Mouse (Mus musculus) hindbrain, embryonic 15.5 days (tissue): ENCODE data around the gene Nid2. TPM values are rescaled to one million over a fixed set of nuclear protein-coding genes. Genes with fewer than 3 reads are reported as not detected.

Experiments used
- ATAC-seq: fragments of 200-750 bp; cut with Nextera tagmentation; 2 replicates; pipeline ENCODE4 v1.8.0; 2017; ENCODE audit warnings: low read depth, moderate number of reproducible peaks, moderate TSS enrichment; ENCODE audit not compliant: low FRiP score
- H3K27ac ChIP-seq: fragments of 300-500 bp; sonication (generic); replicated peaks from 2 replicates; pipeline ENCODE4 v1.5.1; 2015; ENCODE audit warnings: mild to moderate bottlenecking, inconsistent platforms
- H3K27me3 ChIP-seq: fragments of 300-500 bp; sonication (generic); 2 replicates; pipeline ENCODE4 v1.6.1; 2015; ENCODE audit warnings: control low read depth, inconsistent platforms
- H3K36me3 ChIP-seq: fragments of 300-500 bp; sonication (generic); 2 replicates; pipeline ENCODE4 v1.6.1; 2015; ENCODE audit warnings: control low read depth, inconsistent platforms
- H3K4me1 ChIP-seq: fragments of 300-500 bp; sonication (generic); replicated peaks from 2 replicates; pipeline ENCODE4 v1.6.1; 2015; ENCODE audit warnings: control low read depth, inconsistent platforms
- H3K4me2 ChIP-seq: fragments of 300-500 bp; sonication (generic); 2 replicates; pipeline ENCODE4 v1.6.1; 2015; ENCODE audit warnings: moderate library complexity, mild to moderate bottlenecking, inconsistent platforms
- H3K4me3 ChIP-seq: fragments of 300-500 bp; sonication (generic); 2 replicates; pipeline ENCODE4 v1.5.1; 2015; ENCODE audit warnings: mild to moderate bottlenecking, inconsistent platforms
- H3K9ac ChIP-seq: fragments of 300-500 bp; sonication (generic); 2 replicates; pipeline ENCODE4 v1.6.1; 2015; ENCODE audit warnings: inconsistent platforms
- H3K9me3 ChIP-seq: fragments of 300-500 bp; sonication (generic); 2 replicates; pipeline ENCODE4 v1.6.1; 2016; ENCODE audit warnings: control low read depth, inconsistent platforms
- WGBS: fragments of 180-500 bp; shearing (Covaris S2); methylation state at CpG from one replicate; pipeline ENCODE4 v1.1.7; 2015; 5-methylcytosine and 5-hydroxymethylcytosine counted together
- polyA plus RNA-seq: library from polyadenylated mRNA; unstranded; fragments of >200 nt; fragmentation: Nextera tagmentation; extraction: Ambion mirVana; gene quantifications from 2 replicates; pipeline ENCODE4 v1.2.1, GENCODE M21; 2015

Gene Nid2
- polyA plus RNA-seq, 1 experiment from 2014 or later = 45.7 TPM

- peaks cover 4% of the 10 kb centered on the region; the same call in 1 of the 2 replicates for H3K4me1 ChIP-seq
- no peaks in the 10 kb centered on the region for H3K9me3 ChIP-seq
- no peak overlapping the region for H3K4me3 ChIP-seq
- no peak overlapping the region for H3K9ac ChIP-seq
- no peaks in the 10 kb centered on the region for H3K36me3 ChIP-seq
- no peak for ATAC-seq
- H3K4me2 ChIP-seq = no peak overlapping the region
- no peak overlapping the region for H3K27ac ChIP-seq
- whole genome bisulfite sequencing = 93% methylated on average over 6 of the region's 6 CpGs
- no peaks in the 10 kb centered on the region for H3K27me3 ChIP-seq
Measured at GRCm38 (mm10) chr14:19768648-19769047, 17.6 kb downstream of the Nid2 start.

GRCm38 (mm10) chr14:19769441-19770200 lies 18.6 kb downstream of the Nid2 start:
- Histone ChIP-seq H3K4me1 (no peaks in the 10 kb centered on the region), H3K4me3 (no peak overlapping the region), H3K27me3 (no peaks in the 10 kb centered on the region), H3K4me2 (no peak overlapping the region), H3K9me3 (no peaks in the 10 kb centered on the region), H3K9ac (no peak overlapping the region), H3K36me3 (no peaks in the 10 kb centered on the region), H3K27ac (no peak overlapping the region)
- 42% methylated on average over 6 of the region's 6 CpGs for WGBS
- no peak for ATAC-seq

GRCm38 (mm10) chr14:19771173-19771572 lies 20.1 kb downstream of the Nid2 start:
- Histone ChIP-seq H3K4me1 (no peaks in the 10 kb centered on the region), H3K4me3 (no peak overlapping the region), H3K27me3 (no peaks in the 10 kb centered on the region), H3K36me3 (no peaks in the 10 kb centered on the region), H3K4me2 (no peak overlapping the region), H3K9ac (no peak overlapping the region), H3K27ac (no peak overlapping the region), H3K9me3 (no peaks in the 10 kb centered on the region)
- no peak for ATAC-seq
- 70% methylated on average over 7 of the region's 7 CpGs for WGBS

DNA sequence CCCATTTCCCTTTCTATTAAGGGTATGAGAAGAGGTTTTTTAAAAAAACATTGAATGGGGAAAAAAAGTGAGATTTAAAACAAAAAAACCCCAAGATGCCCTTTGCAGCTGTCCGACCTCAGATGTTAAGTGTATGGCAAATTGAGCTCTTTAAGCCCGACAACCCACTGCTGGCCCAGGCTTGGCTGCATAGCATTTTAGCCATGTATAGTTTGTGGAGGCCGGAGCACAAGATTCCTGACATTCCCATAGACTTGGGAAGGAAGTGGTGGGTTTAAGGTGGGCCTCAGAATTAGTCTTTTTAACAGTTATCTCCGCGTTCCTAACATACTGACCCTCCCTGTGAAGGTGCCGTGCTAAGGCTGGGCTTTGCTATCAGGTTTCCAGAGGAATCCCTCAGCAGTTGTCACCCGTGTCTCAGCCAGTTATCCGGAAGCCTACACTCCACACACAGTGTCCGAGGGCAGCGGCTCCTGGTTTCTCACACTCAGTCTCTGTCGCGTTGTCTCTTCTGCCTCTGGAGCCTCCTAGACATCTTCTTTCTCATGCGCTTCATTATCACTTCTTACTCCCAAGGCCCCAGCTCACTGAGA lies 23.1 kb downstream of the Nid2 start:
- Histone ChIP-seq H3K36me3 (no peaks in the 10 kb centered on the region), H3K9ac (no peak overlapping the region), H3K4me1 (no peaks in the 10 kb centered on the region), H3K27me3 (no peaks in the 10 kb centered on the region), H3K9me3 (no peaks in the 10 kb centered on the region), H3K4me2 (no peak overlapping the region), H3K27ac (no peak overlapping the region), H3K4me3 (no peak overlapping the region)
- no peak for ATAC-seq
- 85% methylated on average over 13 of the region's 13 CpGs for WGBS

DNA sequence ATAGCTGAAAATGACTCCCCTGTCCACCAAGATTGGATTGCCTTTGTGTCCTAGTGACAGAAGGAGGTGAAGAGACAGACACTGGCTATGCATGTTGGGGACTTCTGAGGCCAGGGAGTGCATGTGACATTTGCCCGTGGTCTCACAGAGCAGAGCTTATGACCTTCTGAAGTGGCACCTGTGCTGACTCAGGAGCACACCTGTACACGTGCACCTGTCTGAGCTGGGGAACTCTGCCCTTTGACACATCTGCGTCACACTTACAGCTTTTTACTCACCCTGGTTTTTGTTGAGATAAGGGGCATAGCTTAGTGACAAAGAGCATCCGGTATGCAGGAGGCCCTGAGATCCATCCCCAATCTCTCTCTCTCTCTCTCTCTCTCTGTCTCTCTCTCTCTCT lies 24.4 kb downstream of the Nid2 start:
- Histone ChIP-seq H3K4me3 (no peak overlapping the region), H3K27ac (no peak overlapping the region), H3K4me2 (no peak overlapping the region), H3K9ac (no peak overlapping the region), H3K36me3 (no peaks in the 10 kb centered on the region), H3K27me3 (no peaks in the 10 kb centered on the region), H3K4me1 (no peaks in the 10 kb centered on the region), H3K9me3 (no peaks in the 10 kb centered on the region)
- ATAC-seq = no peak
- WGBS = 94% methylated on average over 4 of the region's 4 CpGs

- no peaks in the 10 kb centered on the region for H3K27me3 ChIP-seq
- H3K4me2 ChIP-seq = no peak overlapping the region
- no peak overlapping the region for H3K4me3 ChIP-seq
- WGBS = 98% methylated on average over 5 of the region's 5 CpGs
- H3K9ac ChIP-seq = no peak overlapping the region
- no peak overlapping the region for H3K27ac ChIP-seq
- ATAC-seq = no peak
- no peaks in the 10 kb centered on the region for H3K9me3 ChIP-seq
- no peaks in the 10 kb centered on the region for H3K4me1 ChIP-seq
- H3K36me3 ChIP-seq = no peaks in the 10 kb centered on the region
Measured at GRCm38 (mm10) chr14:19776179-19776578, 25.1 kb downstream of the Nid2 start.

- no peak for ATAC-seq
- Histone ChIP-seq H3K4me2 (no peak overlapping the region), H3K4me1 (no peaks in the 10 kb centered on the region), H3K27ac (no peak overlapping the region), H3K9ac (no peak overlapping the region), H3K27me3 (no peaks in the 10 kb centered on the region), H3K9me3 (no peaks in the 10 kb centered on the region), H3K4me3 (no peak overlapping the region), H3K36me3 (no peaks in the 10 kb centered on the region)
- whole genome bisulfite sequencing = 53% methylated on average over 6 of the region's 6 CpGs
Measured at GRCm38 (mm10) chr14:19776890-19777289, 25.8 kb downstream of the Nid2 start.

DNA sequence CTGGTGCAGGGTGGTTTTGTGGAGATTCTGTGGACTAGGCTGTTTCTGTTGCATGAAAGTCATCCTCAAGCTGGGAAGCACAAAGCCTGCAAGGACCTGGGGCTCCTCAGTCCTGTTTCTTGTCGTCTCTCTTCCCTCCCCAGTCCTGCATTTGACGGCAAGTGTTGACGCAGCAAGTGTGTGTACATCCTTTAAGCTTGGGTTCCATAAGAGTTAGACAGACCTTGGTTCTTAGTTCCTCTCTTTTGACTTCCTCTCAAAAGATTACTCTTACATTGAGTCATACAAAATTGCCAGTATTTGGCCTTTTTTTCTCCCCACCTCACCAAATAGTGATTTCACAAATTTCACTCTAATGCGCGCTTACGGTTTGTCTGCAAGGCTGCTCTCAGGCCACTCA lies 26.3 kb downstream of the Nid2 start:
- no peak overlapping the region for H3K9ac ChIP-seq
- H3K27me3 ChIP-seq = no peaks in the 10 kb centered on the region
- H3K36me3 ChIP-seq = no peaks in the 10 kb centered on the region
- no peak overlapping the region for H3K4me2 ChIP-seq
- 95% methylated on average over 6 of the region's 6 CpGs for WGBS
- no peak for ATAC-seq
- H3K4me3 ChIP-seq = no peak overlapping the region
- no peak overlapping the region for H3K27ac ChIP-seq
- H3K9me3 ChIP-seq = no peaks in the 10 kb centered on the region
- no peaks in the 10 kb centered on the region for H3K4me1 ChIP-seq

- H3K9me3 ChIP-seq = no peaks in the 10 kb centered on the region
- WGBS = 88% methylated on average over 13 of the region's 13 CpGs
- ATAC-seq = no peak
- no peaks in the 10 kb centered on the region for H3K4me1 ChIP-seq
- no peak overlapping the region for H3K4me3 ChIP-seq
- H3K4me2 ChIP-seq = no peak overlapping the region
- H3K36me3 ChIP-seq = no peaks in the 10 kb centered on the region
- no peak overlapping the region for H3K9ac ChIP-seq
- H3K27ac ChIP-seq = no peak overlapping the region
- no peaks in the 10 kb centered on the region for H3K27me3 ChIP-seq
Measured at GRCm38 (mm10) chr14:19777945-19778344, 26.9 kb downstream of the Nid2 start.

DNA sequence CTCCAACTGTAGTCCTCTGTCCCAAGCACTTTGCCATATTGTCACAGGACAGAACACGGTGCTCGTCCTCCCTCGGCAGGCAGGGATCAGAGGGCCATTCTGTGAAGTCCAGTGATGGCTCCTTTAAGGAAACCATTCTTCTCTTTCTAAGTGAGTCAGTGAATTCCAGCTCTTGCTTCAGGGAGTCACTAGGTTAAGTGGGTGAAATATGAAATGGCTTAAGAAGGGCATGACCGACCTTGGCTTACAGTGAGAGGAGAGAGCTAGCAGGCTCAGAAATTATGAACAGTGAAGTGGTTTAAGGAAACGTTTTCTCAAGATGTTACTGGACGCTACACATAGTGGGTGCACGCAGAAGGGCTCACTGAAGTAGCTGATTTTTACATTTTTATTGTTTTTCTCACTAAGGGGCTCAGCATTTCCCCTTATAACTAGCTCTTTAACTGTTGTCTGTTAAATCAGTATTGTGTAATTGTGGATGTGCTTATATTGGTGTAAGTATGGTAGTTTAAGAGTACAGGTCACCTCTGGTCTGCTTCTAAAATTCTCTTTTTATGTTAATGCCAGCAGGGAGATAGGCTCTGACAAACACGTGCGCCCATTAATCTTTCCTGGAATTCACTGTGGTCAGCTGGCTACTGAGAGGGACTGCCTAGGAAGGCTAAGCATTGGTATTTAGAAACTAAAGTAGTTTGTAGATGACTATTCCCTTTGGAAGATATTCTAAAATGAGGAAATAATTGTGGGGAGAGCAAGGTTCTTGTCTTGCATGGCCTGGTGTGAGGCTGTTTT lies 34.9 kb downstream of the Nid2 start:
- Histone ChIP-seq H3K4me3 (no peak overlapping the region), H3K9ac (no peak overlapping the region), H3K4me1 (no peaks in the 10 kb centered on the region), H3K36me3 (no peaks in the 10 kb centered on the region), H3K4me2 (no peak overlapping the region), H3K9me3 (no peaks in the 10 kb centered on the region), H3K27ac (no peak overlapping the region), H3K27me3 (no peaks in the 10 kb centered on the region)
- 85% methylated on average over 9 of the region's 9 CpGs for WGBS
- ATAC-seq = no peak

DNA sequence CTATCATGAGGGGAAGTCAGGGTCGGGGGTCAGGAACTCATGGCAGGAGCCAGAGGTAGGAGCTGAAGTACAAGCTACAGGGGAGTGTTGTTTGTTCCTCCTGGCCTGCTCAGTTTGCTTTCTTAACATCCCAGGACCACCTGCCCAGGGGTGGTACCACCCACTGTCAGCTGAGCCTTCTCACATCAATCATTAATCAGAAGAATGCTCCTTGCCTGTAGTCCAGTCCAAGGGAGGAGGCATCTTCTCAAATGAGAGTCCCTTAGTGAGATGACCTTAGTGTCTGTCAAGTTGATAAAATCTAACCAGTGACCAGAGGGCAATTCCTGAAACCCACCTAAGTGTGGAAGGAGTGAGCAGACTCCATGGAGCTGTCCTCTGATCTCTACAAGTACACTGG lies 37.4 kb downstream of the Nid2 start:
- no peak overlapping the region for H3K4me2 ChIP-seq
- no peak for ATAC-seq
- H3K4me1 ChIP-seq = no peaks in the 10 kb centered on the region
- H3K9ac ChIP-seq = no peak overlapping the region
- no peaks in the 10 kb centered on the region for H3K9me3 ChIP-seq
- WGBS = 64% methylated on average over 1 of the region's 1 CpGs
- H3K4me3 ChIP-seq = no peak overlapping the region
- no peak overlapping the region for H3K27ac ChIP-seq
- H3K27me3 ChIP-seq = no peaks in the 10 kb centered on the region
- no peaks in the 10 kb centered on the region for H3K36me3 ChIP-seq

- WGBS = 73% methylated on average over 4 of the region's 4 CpGs
- H3K9ac ChIP-seq = no peak overlapping the region
- no peaks in the 10 kb centered on the region for H3K36me3 ChIP-seq
Measured at GRCm38 (mm10) chr14:19794881-19795280, 43.8 kb downstream of the Nid2 start.

More at GRCm38 (mm10) chr14:19794881-19795280, 43.8 kb downstream of the Nid2 start:
- no peak overlapping the region for H3K27ac ChIP-seq
- no peaks in the 10 kb centered on the region for H3K27me3 ChIP-seq
- ATAC-seq = no peak
- no peaks in the 10 kb centered on the region for H3K9me3 ChIP-seq
- no peak overlapping the region for H3K4me2 ChIP-seq
- no peaks in the 10 kb centered on the region for H3K4me1 ChIP-seq
- H3K4me3 ChIP-seq = no peak overlapping the region
